Mouse (Mus musculus): ENCODE measurements at regions not wholly inside any gene's neighbourhood (a gene's known extent, or its start where the extent isn't known, plus 50 kb on each side); places are given as distances from the start of the nearest gene placed in this dataset.

DNA sequence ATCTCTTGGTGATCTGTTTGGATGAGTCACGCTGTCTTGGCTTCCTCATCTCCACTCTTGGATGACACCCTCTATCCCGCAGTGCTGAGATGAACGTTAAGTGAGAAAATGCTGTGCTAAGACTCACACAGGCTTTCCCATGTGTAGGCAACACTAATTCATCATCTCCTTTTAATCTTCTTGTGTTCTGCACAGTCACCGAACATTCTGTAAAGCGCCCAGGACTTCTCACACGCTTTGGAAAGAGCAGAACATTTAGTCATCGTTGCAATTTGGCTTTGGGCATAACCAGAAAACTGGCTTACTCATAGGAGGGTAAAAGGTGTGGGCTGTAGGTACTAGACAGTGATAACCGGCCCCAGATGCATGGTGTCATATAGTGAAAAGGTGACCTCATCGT lies 94.9 kb downstream of the Plppr4 start:
- no peak for DNase-seq (ENCODE audit: low spot score)

DNA sequence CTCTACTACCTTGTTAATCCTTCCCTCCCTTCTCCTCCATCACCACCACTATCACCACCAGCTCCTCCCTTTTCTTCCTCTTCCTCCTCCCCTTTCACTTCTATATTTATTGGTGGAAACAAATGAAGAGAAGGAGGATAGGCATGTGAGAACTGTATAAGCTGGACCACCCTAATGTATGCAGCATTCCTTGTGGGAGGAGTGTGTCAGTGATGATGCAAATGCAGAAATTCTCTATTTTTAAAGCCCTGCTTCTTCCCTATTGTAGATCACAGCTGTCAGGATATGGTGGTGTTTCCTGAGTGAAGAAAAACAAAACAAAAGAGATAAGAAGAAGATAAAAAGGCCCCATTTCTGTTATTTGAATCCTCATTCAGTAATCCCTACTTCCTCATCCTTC lies 112.8 kb downstream of the Plppr4 start:
- DNase-seq (ENCODE audit: low spot score) = no peak

DNA sequence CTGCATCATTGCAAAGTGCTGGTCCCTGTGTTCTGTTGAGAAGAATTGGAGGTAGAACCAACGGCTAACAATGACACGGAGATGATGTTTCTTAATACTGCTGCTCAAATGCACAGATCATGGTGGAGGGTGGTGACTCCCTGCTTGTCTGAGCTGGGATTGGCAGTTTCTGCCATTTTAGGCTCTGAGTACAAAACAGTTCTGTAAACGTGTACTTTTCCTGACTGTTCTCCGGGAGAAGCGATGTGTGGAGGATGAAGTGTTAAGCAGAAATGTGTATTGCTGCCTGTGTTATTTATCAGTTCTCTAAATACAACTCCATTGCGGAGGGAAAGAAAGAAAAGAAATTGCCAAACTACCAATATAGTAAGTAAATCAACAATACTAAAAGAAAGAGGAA lies 118.9 kb downstream of the Plppr4 start:
- no peak for DNase-seq (ENCODE audit: low spot score)

DNA sequence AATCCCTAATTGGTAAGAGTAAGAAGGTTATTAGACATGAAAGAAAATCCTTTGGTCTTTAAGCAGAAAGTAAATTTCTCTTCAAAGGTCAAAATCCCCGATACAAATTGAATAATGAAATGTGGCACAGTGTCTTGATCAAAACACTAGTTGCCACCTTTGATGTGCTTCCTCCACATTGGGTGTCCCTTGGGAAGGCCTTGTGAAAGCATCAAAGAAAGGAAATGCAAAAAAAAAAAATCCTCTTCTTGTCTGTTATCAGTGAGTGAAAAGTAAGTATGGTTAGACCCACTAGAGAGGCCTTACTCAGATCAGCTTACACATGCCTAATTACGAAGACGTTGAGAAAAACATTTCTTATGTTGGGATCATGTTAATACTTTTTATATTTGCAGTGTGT lies 134.1 kb downstream of the Plppr4 start:
- no peak for DNase-seq (ENCODE audit: low spot score)

DNA sequence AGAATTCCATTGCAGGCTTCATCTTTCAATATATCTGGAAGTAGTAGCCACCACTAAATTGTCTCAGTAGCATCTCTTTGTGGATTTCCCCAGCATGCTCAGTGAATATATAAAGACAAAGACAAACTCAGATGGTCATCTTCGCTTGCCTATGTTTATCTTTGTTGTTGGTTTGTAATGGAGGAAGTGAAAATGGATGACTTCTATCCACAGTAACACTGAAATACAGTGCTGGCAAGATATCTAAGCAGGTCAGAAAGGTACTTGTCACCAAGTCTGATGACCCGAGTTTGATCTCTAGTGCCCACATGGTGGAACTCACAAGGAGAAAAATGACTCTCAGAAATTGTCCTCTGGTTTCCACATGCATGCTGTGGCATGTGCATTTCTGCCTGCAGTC lies 135.6 kb downstream of the Plppr4 start:
- no peak for DNase-seq (ENCODE audit: low spot score)

DNA sequence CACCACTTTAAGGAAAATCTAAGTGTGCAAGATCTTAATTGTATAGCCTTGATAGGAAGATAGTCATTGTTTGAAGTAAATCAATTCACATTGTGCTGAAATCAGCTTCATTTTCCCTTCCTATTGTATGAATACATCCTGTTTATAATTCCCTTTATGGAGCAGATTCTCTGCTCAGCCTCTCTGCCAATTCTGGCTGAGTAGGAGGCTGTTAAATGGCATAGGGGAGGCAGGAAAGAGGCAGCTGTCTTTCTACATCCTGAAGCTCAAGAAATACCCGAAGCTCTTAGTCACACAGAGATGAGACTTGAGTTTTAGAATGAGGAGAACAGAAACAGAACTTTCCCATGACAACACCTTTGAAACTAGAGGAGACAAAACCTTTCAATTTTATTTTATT lies 142.7 kb downstream of the Plppr4 start:
- no peak for DNase-seq (ENCODE audit: low spot score)

DNA sequence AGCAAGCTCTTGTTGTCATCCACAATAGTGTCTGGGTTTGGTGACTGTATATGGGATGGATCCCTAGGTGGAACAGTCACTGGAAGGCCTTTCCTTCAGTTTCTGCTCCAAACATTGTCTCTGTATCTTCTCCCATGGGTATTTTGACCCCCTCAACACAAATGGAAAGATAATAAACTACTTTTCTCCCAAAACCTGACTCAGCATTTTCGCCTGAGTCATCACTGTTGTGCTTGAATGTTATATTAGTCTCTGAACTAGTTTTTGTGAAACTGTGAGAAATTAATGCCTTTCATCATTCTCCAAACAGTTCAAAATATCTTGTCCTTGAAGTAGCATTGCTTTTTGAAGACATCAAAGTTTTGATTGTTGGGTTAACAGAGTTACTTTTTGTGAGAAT lies 168.8 kb downstream of the Plppr4 start:
- DNase-seq (ENCODE audit: low spot score) = no peak

DNA sequence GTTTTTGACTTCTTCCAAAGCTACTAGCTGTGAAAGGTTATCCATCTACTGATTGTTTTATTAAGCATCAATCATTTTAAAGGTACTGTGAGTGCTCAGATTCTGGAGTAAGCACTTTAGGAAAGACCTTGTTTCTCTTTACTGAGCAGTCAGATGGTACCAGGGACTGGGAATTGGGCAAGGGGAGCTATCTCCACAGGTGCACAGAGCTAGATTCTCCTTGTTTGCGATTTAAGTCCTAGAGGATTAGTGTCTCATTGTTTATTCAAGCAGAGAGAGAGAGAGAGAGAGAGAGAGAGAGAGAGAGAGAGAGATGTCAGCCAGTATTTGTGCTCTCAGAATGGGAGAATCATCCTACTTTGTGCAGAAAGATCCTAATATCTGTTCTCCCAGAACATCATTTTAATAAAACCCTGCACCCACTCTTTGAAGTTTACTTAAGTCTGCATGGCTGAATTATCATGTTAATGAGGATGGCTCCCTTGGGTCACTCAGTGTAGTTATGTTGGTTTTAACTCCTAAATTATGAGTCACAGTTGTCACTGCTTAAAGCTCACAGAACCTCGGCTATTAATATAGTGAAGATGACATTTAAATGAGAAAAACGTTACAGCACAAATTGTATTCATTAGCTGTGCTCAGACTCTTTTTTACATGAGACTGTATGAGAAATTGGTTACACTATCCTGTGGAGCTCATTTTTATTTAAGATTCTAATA lies 171.7 kb downstream of the Plppr4 start:
- DNase-seq (ENCODE audit: low spot score) = no peak

DNA sequence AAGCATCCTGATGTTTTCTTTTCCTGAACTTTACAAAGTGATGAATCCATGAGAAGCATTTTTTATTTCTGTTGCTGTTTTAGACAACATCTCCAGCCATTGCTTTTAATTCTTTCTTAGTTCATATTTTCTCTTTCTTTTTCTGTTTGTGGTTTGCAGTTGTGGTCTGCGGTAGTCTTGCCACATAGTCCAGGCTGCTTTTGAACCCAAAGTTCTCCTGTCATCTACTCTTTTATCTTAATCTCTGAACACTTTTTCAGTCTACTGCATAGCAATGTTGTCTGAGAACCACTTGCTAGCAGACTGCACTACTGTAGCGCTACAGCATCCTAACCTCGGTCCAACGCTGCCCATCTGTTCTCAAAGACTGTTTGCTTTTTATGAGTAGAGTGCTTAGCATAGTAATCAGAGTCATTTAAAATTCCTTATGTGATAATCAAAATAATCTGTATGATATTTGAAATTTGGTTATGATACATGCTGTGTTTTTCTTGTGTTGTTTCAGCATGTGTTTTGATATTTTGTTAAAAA lies 177.0 kb downstream of the Plppr4 start:
- DNase-seq (ENCODE audit: low spot score) = no peak

DNA sequence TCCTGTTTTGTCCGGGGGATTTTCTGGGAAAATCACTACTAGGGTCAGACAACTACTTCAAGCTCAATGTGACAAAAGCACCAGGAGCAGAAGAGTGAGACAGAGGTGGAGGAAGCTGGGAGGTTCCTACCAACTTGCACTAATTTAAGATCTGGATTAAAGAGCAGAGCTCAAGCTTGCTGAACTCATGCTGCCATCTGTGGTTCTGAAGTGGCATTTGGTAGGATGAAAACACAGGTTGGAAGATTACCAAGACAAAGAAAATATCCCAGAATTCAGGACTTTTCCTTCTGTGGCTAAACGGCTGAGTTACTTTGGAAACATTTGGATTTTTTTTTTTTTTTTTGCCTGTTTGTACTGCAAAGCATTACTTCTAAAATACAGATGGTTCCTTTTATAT lies 190.9 kb downstream of the Plppr4 start:
- DNase-seq (ENCODE audit: low spot score) = no peak

DNA sequence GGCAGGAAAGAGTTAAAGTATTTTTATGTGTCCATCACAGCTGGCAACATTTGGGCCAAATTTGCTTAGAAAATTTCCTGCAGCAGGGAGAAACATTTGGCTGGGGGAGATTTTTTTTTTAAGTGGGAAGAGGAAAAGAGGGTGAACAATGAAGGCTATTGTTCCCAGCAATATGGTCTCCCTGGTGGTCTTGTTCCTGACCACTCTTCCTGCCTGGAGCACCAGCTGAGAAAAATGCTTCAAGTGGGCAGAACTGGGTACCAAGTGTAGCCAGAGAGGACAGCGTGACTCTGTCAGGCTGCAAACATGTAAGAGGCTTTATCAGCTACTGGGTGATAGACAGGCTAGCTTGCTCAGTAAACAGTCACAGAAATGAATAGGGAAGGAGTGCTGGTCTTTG lies 194.3 kb upstream of the Palmd start:
- DNase-seq (ENCODE audit: low spot score) = no peak

DNA sequence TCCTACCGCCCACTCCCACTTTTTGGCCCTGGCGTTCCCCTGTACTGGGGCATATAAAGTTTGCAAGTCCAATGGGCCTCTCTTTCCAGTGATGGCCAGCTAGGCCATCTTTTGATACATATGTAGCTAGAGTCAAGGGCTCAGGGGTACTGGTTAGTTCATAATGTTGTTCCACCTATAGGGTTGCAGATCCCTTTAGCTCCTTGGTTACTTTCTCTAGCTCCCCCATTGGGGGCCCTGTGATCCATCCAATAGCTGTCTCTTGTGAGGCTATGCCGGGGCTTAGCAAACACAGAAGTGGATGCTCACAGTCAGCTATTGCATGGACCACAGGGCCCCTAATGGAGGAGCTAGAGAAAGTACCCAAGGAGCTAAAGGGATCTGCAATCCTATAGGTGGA lies 191.9 kb upstream of the Palmd start:
- DNase-seq (ENCODE audit: low spot score) = peak; percentile 40

DNA sequence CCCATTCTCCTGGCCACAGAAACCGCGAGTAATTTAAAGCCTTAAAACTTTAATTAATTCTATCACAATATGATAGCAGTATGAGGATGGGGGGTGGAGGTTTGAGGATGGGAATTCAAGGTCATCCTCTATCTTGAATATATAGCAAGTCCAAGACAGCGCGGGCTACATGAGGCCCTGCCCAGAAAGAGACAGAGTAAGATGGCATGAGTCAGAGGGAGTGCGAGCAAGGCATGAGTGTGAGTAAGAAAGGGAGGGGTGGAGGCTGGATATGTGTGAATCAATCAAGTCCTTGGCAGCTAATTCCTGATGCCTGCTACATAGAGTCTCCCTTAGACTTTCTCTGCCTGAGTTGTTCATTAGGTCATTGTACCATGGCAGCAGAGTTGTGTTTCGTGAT lies 186.5 kb upstream of the Palmd start:
- no peak for DNase-seq (ENCODE audit: low spot score)

DNA sequence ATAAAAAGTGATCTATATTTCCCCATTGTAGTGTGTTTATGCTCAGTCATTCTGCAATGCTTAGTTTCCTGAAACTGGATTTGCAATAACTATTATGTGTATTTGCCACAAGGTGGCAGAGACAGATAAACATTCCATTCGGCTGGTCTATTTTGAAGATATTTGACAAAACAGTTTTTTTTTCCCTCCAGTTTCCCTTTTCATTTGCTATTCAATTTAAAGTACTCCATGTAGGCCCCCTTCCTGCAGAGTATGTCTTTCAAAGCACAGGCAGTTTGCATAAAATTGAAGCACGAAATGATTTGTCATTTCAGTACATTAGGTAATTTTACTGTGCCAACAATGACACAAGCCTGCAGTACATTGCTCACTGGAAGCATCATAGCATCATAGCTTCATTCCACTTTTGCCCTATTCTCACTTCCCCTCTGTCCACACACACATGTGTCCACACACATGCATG lies 184.3 kb upstream of the Palmd start:
- DNase-seq (ENCODE audit: low spot score) = no peak

DNA sequence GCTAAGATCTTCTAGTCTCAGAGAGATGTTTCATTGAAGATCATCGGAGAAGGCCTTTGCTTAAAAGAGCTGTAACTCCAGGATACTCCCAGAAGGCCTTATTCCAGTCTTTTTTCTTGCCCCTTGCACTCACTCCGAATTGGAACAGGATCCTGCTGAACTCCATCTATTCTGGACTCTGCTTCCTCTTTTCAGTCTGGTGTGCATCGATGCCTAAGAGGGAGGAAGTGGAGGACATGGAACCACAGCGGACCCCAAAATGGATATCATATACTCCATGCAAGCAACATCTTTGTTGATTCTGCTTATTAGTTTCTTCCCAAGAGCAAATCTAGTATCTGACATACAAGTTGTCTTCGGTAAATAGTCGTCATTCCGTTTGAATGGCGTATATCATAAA lies 183.6 kb upstream of the Palmd start:
- DNase-seq (ENCODE audit: low spot score) = no peak

DNA sequence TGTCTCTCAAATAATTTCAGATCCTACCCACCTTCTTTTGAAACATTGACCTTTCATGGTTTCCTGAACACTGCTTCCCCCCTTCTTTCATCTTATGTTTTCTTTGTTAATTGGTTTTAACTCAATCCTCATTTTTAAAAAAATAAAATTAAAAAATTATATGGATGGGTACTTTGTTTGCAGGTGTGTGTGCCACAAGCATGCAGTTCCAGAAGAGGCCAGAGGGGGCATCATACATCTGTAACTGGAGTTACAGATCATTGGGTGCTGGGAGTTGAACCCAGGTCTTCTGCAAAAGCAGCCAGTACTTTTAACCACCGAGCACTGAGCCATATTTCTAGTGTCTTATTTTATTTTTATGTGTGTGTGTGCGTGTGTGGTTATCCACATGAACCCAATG lies 178.6 kb upstream of the Palmd start:
- no peak for DNase-seq (ENCODE audit: low spot score)

DNA sequence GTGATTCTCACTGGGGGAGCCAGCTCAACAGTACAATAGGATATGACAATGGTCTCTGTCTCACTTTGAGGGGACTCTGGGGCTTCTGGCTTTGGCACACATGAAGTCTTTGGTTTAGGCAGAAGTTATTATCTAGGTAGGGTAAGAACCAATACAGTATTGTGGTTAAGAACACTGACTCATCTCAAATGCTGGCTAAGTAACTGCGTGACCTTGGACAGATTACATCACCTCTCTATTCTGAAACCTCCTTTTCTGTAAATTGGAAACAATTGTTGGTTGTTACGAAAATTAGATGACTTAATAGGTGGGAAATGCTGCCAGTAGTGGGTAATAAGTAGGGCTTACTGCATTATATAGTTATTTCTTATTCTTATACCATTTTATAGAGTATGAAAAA lies 171.0 kb upstream of the Palmd start:
- no peak for DNase-seq (ENCODE audit: low spot score)

DNA sequence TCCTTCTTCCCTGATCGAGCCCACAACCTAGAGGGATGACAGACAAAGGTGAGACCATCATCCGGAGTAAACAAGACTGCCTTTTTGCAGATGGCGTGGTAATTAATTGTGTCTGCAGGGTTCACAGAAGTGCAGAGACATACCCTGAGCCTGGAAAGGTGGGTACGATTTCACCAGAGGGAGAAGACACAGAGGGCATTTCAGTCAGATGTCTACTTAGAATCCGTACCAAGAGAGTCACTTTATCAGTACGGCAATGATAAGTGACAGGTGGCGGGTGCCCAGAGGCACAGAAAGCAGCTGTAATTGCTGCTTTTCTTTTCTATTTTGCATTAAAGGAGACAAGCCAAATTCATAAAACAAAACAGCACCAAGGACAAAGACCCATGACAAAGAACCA lies 169.9 kb upstream of the Palmd start:
- DNase-seq (ENCODE audit: low spot score) = no peak

DNA sequence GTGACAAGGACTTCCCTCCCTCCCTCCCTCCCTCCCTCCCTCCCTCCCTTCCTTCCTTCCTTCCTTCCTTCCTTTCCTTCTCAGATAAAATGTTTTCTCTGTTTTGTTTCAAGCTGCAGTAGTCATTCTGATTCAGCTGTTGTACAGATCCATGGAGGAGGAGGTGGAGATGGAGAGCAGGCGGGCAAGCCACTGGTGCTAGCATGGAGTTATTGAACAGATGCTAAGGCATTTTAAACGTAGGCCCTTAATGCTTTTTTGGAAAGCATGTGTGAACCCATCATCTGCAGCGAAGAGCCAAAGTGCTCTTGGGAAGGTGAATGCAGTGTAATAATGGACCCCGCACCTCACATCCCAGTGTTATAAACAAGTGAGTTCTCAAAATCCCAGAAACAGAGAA lies 164.1 kb upstream of the Palmd start:
- DNase-seq (ENCODE audit: low spot score) = no peak

DNA sequence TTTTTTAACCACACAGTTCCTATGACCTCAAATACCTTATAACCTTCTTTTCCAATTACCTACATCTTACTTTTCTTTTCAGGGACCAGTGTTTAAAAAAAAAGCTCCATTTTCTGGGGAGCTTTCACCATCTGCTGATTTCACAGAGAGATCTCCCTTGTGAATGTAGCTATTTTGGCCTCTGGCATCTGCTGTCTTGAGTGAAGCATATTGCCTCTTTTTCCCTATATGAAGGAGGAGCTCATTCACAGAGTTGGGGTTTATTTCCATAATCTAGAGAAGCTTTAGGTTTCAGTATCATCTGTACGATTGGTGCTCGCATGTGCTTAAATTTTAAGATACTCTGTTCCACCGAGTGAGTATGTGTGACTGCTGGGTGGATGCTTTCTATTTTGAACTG lies 153.4 kb upstream of the Palmd start:
- DNase-seq (ENCODE audit: low spot score) = no peak

DNA sequence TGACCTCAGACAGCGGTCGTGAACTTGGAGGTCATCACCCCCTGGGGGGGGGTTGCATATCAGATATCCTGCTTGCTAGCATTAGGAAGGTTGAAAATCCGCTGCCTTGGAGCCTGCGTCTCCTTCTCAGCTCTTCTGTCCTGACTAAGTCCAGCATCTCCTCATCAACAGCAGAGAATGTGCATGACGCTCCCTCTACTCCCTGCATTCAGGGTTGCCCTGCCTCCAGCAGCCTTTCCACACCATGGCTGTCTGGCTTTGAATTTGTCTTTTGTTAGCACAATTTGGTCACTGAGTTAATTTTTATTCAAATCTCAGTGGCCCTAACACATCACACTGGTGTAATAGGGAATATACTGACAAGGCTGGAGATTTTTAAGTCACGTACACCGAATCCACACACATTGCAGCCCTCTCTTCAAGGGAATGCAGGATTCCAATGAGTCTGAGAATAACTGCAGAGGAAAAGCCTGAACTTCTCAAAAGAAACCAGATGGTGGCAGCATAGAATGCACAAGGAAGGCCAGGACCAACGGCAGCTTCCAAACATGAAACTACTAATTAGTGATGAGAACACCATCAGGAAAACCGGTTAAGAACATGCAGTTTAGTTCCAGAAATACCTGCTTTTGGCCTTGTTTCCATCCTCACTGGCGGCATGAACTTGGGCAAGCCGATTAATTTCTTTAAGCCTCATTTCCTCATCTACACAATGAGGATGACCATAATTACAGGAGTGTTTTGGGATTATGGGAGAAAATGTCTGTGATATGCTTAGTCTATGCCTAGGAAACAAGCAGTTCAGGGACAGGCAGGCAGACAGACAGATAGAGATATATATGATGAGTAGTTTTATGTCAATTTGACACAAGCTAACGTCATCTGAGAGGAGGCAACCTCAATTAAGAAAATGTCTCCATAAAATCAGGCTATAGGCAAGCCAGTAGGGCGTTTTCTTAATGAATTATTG lies 151.6 kb upstream of the Palmd start:
- DNase-seq (ENCODE audit: low spot score) = no peak

DNA sequence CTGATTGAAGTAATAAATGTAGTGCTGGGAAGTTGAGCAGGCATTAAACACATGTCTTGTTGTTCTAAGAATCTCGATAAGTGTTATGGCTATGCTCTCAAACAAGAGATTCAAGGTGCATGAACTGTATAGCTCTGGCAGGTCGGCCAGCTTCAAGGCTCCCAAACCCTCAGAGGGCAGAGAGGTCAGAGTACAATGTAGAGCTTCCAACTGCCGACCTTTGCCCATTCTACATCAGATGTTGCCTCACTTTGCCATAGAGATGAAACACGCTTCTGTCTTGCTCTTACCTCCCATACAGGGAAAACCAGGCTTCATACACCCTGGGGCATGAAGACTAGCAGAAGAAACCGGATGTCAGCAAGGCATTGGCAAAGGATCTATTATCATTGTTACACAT lies 150.8 kb upstream of the Palmd start:
- no peak for DNase-seq (ENCODE audit: low spot score)

DNA sequence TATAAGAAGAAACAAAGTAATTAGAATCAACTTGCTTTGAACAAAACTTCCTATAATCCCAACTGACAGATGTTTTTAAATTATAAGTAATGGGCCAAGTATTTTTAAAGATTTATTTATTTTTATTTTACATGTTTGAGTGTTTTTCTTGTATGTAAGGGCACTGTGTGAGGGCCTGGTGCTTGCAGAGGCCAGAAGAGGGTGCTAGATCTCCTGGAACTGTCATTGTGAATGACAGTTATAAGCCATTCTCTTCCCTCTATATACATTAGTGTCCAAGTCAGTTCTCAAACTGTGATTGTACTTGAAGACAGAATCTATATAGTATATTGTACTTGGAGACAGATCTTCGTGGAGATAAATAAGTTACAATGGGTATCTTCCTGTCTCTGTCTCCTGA lies 149.1 kb upstream of the Palmd start:
- no peak for DNase-seq (ENCODE audit: low spot score)
